Mouse (Mus musculus) G1E (cell line): ENCODE measurements at regions not wholly inside any gene's neighbourhood (a gene's known extent, or its start where the extent isn't known, plus 50 kb on each side); places are given as distances from the start of the nearest gene placed in this dataset.

ENCODE experiments used
- ATAC-seq: 2 replicates; pipeline ENCODE4 v1.8.0; 2016; ENCODE audit warnings: mild to moderate bottlenecking; ENCODE audit not compliant: insufficient number of reproducible peaks, poor library complexity, low FRiP score, severe bottlenecking; ENCODE audit errors: extremely low read depth
- DNase-seq: peaks from one replicate; pipeline ENCODE4 v3.0.0; 2012; ENCODE audit warnings: low spot score
- H3K27me3 ChIP-seq: 2 replicates; pipeline ENCODE4 v1.6.1; 2012; ENCODE audit warnings: mild to moderate bottlenecking, low read length, inconsistent platforms; ENCODE audit not compliant: insufficient read depth
- H3K36me3 ChIP-seq: replicated peaks from 2 replicates; pipeline ENCODE3; 2012; ENCODE audit warnings: mild to moderate bottlenecking, inconsistent platforms
- H3K4me1 ChIP-seq: 2 replicates; pipeline ENCODE4 v1.6.1; 2012; ENCODE audit warnings: low read depth, low read length, inconsistent platforms, mixed read lengths; ENCODE audit not compliant: insufficient read depth
- H3K4me3 ChIP-seq: 2 replicates; pipeline ENCODE4 v1.5.1; 2012; ENCODE audit warnings: low read depth, mild to moderate bottlenecking, inconsistent platforms, low read length, moderate library complexity, mixed read lengths
- H3K9me3 ChIP-seq: replicated peaks from 2 replicates; pipeline ENCODE4 v1.6.1; 2012; ENCODE audit warnings: inconsistent platforms
- CTCF ChIP-seq: IDR thresholded peaks from 2 replicates; pipeline ENCODE4 v1.5.1; 2012; ENCODE audit warnings: low read depth, low read length, inconsistent platforms, mixed read lengths
- GATA1 ChIP-seq: IDR thresholded peaks from 2 replicates; pipeline ENCODE4 v1.6.1; 2012; ENCODE audit warnings: borderline replicate concordance, low read length, inconsistent platforms, mixed read lengths
- GATA2 ChIP-seq: IDR thresholded peaks from 2 replicates; pipeline ENCODE4 v1.6.1; 2012; ENCODE audit warnings: low read depth, low read length, inconsistent platforms, borderline replicate concordance
- POLR2AphosphoS5 ChIP-seq: IDR thresholded peaks from 2 replicates; pipeline ENCODE4 v1.6.1; 2012; ENCODE audit warnings: low read depth, low read length, inconsistent platforms; ENCODE audit not compliant: insufficient replicate concordance
- TAL1 ChIP-seq: conservative IDR thresholded peaks from 2 replicates; pipeline ENCODE4 v1.6.1; 2012; ENCODE audit warnings: low read depth, low read length, inconsistent platforms, mixed read lengths

DNA sequence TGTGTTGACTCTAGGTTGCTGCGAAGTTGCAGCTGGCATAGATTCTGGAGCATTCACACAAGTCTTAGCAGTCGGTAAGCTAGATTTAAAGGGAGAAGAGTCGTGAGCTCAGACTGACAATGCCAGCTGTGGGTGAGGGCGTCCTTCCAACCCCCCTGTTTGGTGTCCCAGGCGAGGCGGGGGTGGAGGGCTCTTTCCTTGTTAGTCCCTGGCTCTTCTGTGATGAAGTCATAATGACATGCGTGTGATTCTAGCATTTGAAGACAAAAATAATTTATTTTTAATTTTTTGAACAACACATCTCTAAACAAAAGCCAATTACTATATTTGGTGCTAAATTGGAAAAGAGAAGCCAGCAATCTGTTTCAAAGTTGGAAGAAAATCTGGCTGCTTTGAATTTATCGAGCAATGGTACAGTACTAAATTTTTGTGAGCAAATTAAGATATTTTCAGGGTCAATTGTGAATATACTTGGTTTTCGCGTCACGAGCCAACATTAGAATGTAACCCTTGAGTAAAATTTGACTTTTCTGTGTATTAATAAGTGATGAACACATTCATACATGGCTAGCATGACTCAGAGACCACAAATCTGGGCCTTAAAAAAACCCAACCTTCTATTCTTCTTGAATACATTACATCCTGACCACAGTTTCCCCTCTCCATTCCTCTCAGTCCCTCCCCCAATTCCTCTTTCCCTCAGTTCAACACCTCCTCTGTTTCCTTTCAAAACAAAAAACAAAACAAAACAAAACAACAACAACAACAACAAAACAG, 53.7 kb upstream of the Pcdh8 start:
- H3K27me3 ChIP-seq = no peaks in the 10 kb centered on the region
- H3K4me3 ChIP-seq = no peak overlapping the region
- ATAC-seq = no peak
- no peaks in the 10 kb centered on the region for H3K36me3 ChIP-seq
- peaks cover 36% of the 10 kb centered on the region for H3K9me3 ChIP-seq
- H3K4me1 ChIP-seq = no peaks in the 10 kb centered on the region
- DNase-seq = no peak
- TF ChIP-seq GATA2 (no peak), POLR2AphosphoS5 (no peak), CTCF (no peak), GATA1 (no peak), TAL1 (no peak)

DNA sequence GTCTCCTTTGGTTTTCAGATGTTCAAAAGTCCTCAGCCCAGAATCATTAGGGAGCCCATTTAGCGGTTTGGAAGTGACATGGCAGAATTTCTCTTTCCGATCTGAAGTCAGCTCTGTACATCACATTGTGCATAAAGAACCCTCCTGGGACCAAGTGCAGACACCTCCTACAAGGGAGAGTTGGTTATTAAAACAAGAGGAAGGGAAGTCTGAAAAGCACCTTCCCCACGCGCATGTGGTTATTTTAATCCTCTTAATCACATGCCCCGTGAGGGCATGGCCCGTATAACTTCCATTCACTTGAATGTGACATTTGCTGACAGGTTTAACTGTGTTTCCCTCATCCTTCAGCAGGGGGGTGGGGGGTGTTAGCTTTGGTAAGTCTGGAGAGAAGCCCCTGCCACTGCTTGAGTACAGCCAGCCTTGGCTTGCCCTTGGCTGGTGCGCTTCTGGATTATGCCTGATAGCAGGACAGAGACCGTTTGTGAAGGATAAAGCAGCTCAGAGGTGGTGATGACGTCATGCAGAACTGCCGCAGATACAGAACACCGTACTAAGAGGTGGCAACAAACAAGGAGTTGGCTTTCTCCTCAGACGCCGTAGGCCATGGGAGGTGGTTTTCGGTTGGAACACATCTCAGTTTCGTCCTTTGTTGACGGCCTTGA, 51.5 kb upstream of the Pcdh8 start:
- H3K9me3 ChIP-seq = peaks cover 47% of the 10 kb centered on the region
- no peak overlapping the region for H3K4me3 ChIP-seq
- H3K36me3 ChIP-seq = no peaks in the 10 kb centered on the region
- ATAC-seq (no peak), DNase-seq (no peak)
- TF ChIP-seq GATA2 = no peak
- no peak for TF ChIP-seq CTCF
- TF ChIP-seq GATA1 = no peak
- no peak for TF ChIP-seq POLR2AphosphoS5
- no peak for TF ChIP-seq TAL1
- no peaks in the 10 kb centered on the region for H3K4me1 ChIP-seq
- no peaks in the 10 kb centered on the region for H3K27me3 ChIP-seq

DNA sequence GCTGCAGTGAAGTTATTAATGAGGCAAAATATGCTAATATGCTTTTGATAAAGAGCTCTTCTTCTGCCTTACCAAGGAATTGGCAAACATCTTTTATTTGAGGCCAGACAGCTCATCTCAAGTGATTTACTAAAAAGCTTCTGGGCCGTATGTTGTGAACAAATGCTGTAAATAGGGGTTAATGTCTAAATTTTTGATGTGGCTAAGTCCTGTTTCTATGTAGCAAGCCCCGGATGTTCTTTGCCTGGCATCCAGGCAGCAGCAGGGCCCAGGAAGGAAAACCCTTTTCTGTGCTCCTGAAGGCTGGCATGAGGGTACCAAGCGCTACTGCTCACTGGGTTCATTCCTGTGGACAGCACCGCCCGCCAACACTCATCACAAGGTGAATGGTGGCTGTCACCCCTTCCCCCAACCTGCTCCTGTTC, 50.9 kb upstream of the Pcdh8 start:
- Histone ChIP-seq H3K36me3 (no peaks in the 10 kb centered on the region), H3K9me3 (peaks cover 47% of the 10 kb centered on the region), H3K4me3 (no peak overlapping the region), H3K4me1 (no peaks in the 10 kb centered on the region), H3K27me3 (no peaks in the 10 kb centered on the region)
- DNase-seq (no peak), ATAC-seq (no peak)
- no peak for TF ChIP-seq GATA2
- no peak for TF ChIP-seq TAL1
- no peak for TF ChIP-seq POLR2AphosphoS5
- no peak for TF ChIP-seq GATA1
- no peak for TF ChIP-seq CTCF

DNA sequence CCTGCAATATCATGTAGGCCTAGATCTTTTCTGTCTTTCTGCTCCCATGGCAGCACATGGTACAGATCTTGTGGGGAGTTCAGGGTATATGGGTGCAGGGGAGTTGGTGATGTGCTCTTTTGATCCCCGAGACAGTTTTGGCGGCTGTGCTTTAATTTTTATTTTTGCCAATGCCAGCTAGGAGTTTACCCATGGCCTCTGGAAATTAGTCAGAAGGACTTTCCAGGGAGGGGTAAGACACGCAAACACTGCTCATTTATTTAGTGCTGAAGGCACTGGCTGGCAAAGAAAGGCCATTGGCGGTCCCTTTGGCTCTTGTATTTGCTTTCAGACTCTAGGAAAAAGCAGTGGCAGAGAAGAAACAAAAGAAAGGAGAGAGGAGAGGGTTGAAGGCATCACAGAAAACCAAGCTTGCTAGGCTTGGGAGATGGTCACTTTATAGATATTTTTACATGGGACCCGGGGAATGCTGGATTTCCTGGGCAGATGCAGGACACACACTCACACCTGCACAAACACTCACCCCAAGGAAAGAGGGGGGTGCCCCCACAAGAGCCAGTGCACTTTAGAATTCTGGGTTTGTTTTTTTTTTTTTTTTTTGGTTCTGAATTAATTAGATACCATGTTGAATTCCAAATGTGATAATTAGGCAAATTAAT, 50.4 kb upstream of the Pcdh8 start:
- Histone ChIP-seq H3K27me3 (no peaks in the 10 kb centered on the region), H3K4me1 (no peaks in the 10 kb centered on the region), H3K36me3 (no peaks in the 10 kb centered on the region), H3K9me3 (peaks cover 47% of the 10 kb centered on the region), H3K4me3 (no peak overlapping the region)
- DNase-seq (no peak), ATAC-seq (no peak)
- TF ChIP-seq GATA1 (no peak), TAL1 (no peak), CTCF (no peak), POLR2AphosphoS5 (no peak), GATA2 (no peak)
